Comparison of ENCODE assay signal across 21 mouse cellular contexts in the genomic region with DNA sequence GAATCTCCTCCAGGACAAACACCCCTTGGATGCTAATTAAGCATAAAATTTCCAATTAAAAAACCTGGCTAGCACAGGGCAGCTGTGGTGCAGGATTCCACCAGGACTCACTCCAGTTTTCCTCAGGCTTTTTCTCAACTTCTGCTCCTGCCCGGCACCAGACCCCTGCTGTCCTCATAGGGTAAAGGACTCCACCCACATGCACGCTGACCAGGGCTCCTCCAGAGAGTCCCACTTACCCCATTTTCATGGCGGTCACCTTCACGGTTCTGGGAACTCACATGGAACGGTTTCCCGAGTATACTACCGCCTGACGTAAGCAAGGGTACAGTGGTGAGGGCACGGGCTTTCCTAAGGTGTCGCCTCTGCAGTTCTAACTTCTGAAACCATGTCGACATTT.
"Had no signal": no experiment of that assay in that cellular context is flagged by ENCODE, and none has a peak within 500 bp of the region (broad histone marks: within the 10 kb centered on the region; RNA-seq: fewer than 3 reads in every experiment).

No protein-coding gene starts in this region.

- H3K27ac ChIP-seq: left cerebral cortex, adult 2 months; limb, embryonic 12.5 days; limb, embryonic 15.5 days; liver, embryonic 14.5 days; macrophage; midbrain, embryonic 12.5 days; neural tube, embryonic 13.5 days had no signal

- H3K4me2 ChIP-seq: limb, embryonic 12.5 days; limb, embryonic 15.5 days; liver, embryonic 11.5 days; lung, embryonic 14.5 days; midbrain, embryonic 12.5 days; neural tube, embryonic 13.5 days had no signal

- H3K9me3 ChIP-seq: limb, embryonic 15.5 days; midbrain, embryonic 12.5 days; neural tube, embryonic 13.5 days had no signal

- H3K27me3 ChIP-seq: limb, embryonic 12.5 days; limb, embryonic 15.5 days; midbrain, embryonic 12.5 days; neural tube, embryonic 13.5 days had no signal

- ATAC-seq: intestine, postnatal 0 days; liver, postnatal 0 days; lung, postnatal 0 days; midbrain, embryonic 16.5 days had no signal

- DNase-seq: layer of hippocampus, postnatal 36 days; liver, postnatal 0 days; lung, embryonic 14.5 days; retina, postnatal 1 day; right cerebral cortex, postnatal 25 days; spleen, adult 18-20 months; thymus, adult 2 months; thymus, postnatal 14 days; thymus, postnatal 4 days had no signal

- H3K4me3 ChIP-seq: left cerebral cortex, adult 2 months; limb, embryonic 12.5 days; limb, embryonic 15.5 days; midbrain, embryonic 12.5 days; myocyte; neural tube, embryonic 13.5 days had no signal

- H3K9ac ChIP-seq: limb, embryonic 12.5 days; limb, embryonic 15.5 days; liver, embryonic 14.5 days; liver, postnatal 0 days; lung, embryonic 14.5 days; midbrain, embryonic 12.5 days; neural tube, embryonic 13.5 days had no signal
